Mouse (Mus musculus) cerebellum, adult 2 months (tissue): Measurements from ENCODE around the gene Fbxo9. TPM values are rescaled to one million over a fixed set of nuclear protein-coding genes. Genes with fewer than 3 reads are reported as not detected.

ENCODE experiments used
- DNase-seq, 2 experiments: peaks; one replicate each; pipeline ENCODE4 v3.0.0; 2021
- H3K27ac ChIP-seq: fragments of 200-500 bp; 2 replicates; pipeline ENCODE4 v1.5.1; 2012; ENCODE audit warnings: low read length, control low read depth, inconsistent platforms; ENCODE audit not compliant: insufficient read depth
- H3K27me3 ChIP-seq: fragments of 200-500 bp; 2 replicates; pipeline ENCODE4 v1.6.1; 2012; ENCODE audit warnings: inconsistent platforms, mild to moderate bottlenecking, low read length, moderate library complexity; ENCODE audit not compliant: control insufficient read depth, insufficient read depth
- H3K4me1 ChIP-seq: fragments of 200-500 bp; 2 replicates; pipeline ENCODE4 v1.6.1; 2011; ENCODE audit warnings: low read length; ENCODE audit not compliant: control insufficient read depth, insufficient read depth
- H3K4me3 ChIP-seq: fragments of 200-500 bp; replicated peaks from 2 replicates; pipeline ENCODE3; 2011; ENCODE audit warnings: mild to moderate bottlenecking, low read depth, low read length, control low read depth; ENCODE audit not compliant: insufficient read depth
- CTCF ChIP-seq: fragments of 200-500 bp; IDR thresholded peaks from 2 replicates; pipeline ENCODE4 v1.5.1; 2011; ENCODE audit warnings: low read depth, mild to moderate bottlenecking, control low read depth, low read length, moderate library complexity, borderline replicate concordance; ENCODE audit not compliant: insufficient read depth
- POLR2A ChIP-seq: fragments of 200-500 bp; IDR thresholded peaks from 2 replicates; pipeline ENCODE4 v1.6.1; 2011; ENCODE audit warnings: low read length, control low read depth, borderline replicate concordance; ENCODE audit not compliant: insufficient read depth
- WGBS: fragments of 180-500 bp; shearing (Covaris S2); methylation state at CpG from one replicate; pipeline ENCODE4 v1.1.7; 2018; 5-methylcytosine and 5-hydroxymethylcytosine counted together
- polyA plus RNA-seq: library from polyadenylated mRNA; depleted of rRNA; stranded (reverse); fragments of >200 nt; gene quantifications from 2 replicates; pipeline ENCODE4 v1.2.3, GENCODE M21; 2012

Fbxo9 gene
- polyA plus RNA-seq, 1 experiment: 224 TPM

GRCm38 (mm10) chr9:78138044-78138676, 29.3 kb upstream of the Fbxo9 start:
- TF ChIP-seq CTCF (no peak), POLR2A (no peak)
- 71% methylated on average over 9 of the region's 9 CpGs for WGBS
- Histone ChIP-seq H3K4me1 (no peaks in the 10 kb centered on the region), H3K27me3 (no peaks in the 10 kb centered on the region), H3K27ac (no peak overlapping the region), H3K4me3 (no peak overlapping the region)
- no peak for DNase-seq

DNA sequence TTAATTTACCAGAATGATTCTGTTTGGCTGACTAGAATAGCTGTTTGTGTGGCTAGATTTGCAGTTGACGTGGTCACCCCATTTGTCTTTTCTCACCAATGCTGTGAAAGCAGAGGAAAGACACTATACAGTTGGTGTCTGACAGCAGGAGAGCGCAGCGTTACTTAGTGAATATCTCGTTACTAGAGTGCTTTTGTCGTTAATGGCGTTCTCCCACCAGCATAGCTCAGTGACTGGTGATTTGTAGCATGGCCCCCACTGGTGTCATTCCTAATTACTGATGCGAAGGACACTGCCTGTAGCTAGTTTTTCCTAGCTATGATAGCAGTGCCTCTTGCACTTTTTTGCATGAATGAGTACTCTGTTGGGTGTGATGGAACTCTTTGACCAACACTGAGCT, 26.8 kb upstream of the Fbxo9 start:
- Histone ChIP-seq H3K4me1 (no peaks in the 10 kb centered on the region), H3K4me3 (no peak overlapping the region), H3K27ac (no peak overlapping the region), H3K27me3 (no peaks in the 10 kb centered on the region)
- TF ChIP-seq CTCF (no peak), POLR2A (no peak)
- no peak for DNase-seq
- 69% methylated on average over 7 of the region's 7 CpGs for WGBS

DNA sequence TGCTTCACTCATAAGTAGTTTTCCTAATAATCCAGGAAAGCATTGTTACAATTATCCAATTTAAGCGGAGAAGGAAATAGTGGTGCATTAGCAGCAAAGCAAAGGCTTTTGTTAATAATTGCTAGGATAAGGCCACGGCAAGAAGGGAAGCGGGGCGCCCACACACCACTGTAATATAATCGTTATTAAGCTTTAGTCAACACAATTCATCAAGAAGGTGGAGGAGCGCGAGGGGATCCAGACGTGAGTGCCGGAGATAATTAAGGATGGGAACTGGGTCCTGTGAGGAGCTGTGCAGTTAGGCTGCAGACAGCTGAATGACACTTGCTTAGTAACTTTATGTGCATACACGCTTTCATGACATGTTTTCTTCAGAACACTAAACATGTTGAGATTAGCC, 17.8 kb upstream of the Fbxo9 start:
- no peak for DNase-seq
- TF ChIP-seq CTCF: no peak
- Histone ChIP-seq H3K27me3 (no peaks in the 10 kb centered on the region), H3K4me3 (no peak overlapping the region), H3K4me1 (peaks cover 7% of the 10 kb centered on the region), H3K27ac (no peak overlapping the region)
- WGBS: 87% methylated on average over 10 of the region's 10 CpGs

GRCm38 (mm10) chr9:78126007-78126406, 17.1 kb upstream of the Fbxo9 start:
- Histone ChIP-seq H3K27ac (no peak overlapping the region), H3K4me3 (no peak overlapping the region), H3K27me3 (no peaks in the 10 kb centered on the region), H3K4me1 (peaks cover 7% of the 10 kb centered on the region)
- TF ChIP-seq POLR2A: no peak
- no peak for TF ChIP-seq CTCF
- no peak for DNase-seq
- WGBS: 64% methylated on average over 6 of the region's 6 CpGs

GRCm38 (mm10) chr9:78124297-78124696, 15.4 kb upstream of the Fbxo9 start:
- Histone ChIP-seq H3K4me3 (no peak overlapping the region), H3K4me1 (peaks cover 7% of the 10 kb centered on the region), H3K27ac (no peak overlapping the region), H3K27me3 (no peaks in the 10 kb centered on the region)
- TF ChIP-seq CTCF: no peak
- TF ChIP-seq POLR2A: no peak
- DNase-seq: no peak
- 48% methylated on average over 6 of the region's 6 CpGs for WGBS

GRCm38 (mm10) chr9:78122939-78123712, 14.3 kb upstream of the Fbxo9 start:
- TF ChIP-seq CTCF (no peak), POLR2A (no peak)
- WGBS: 88% methylated on average over 7 of the region's 7 CpGs
- no peaks in the 10 kb centered on the region for H3K27me3 ChIP-seq

DNA sequence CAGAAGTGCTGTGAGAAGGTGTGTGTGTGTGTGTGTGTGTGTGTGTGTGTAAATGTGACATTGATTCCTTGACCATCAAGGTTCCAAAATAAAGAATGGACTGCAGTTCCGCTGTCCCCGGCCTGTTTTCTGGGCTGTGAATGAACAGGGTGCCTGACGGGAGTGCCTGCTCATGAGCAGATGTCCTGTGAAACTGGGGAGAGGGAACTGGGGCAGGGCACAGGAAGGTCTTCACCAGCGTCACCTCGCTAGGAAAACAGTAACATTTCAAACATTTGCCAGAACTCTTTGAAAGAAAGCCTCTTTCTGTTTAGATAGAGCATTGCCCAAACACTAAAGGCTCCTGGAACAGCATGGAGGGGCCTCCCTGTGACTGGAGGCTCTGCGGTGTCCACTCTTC, 13.1 kb upstream of the Fbxo9 start:
- H3K4me1 ChIP-seq: peaks cover 7% of the 10 kb centered on the region; the same call in 1 of the 2 replicates
- no peak for TF ChIP-seq CTCF
- DNase-seq: no peak
- no peak overlapping the region for H3K27ac ChIP-seq
- WGBS: 77% methylated on average over 6 of the region's 6 CpGs
- H3K4me3 ChIP-seq: no peak overlapping the region
- H3K27me3 ChIP-seq: no peaks in the 10 kb centered on the region

More at GRCm38 (mm10) chr9:78122939-78123712, 14.3 kb upstream of the Fbxo9 start:
- Histone ChIP-seq H3K4me3 (no peak overlapping the region), H3K4me1 (peaks cover 7% of the 10 kb centered on the region), H3K27ac (no peak overlapping the region; the same call in 1 of the 2 replicates)
- no peak for DNase-seq

GRCm38 (mm10) chr9:78121358-78121757, 12.5 kb upstream of the Fbxo9 start:
- WGBS: 93% methylated on average over 8 of the region's 8 CpGs
- Histone ChIP-seq H3K4me3 (no peak overlapping the region), H3K4me1 (peaks cover 7% of the 10 kb centered on the region; the same call in 1 of the 2 replicates), H3K27me3 (no peaks in the 10 kb centered on the region), H3K27ac (no peak overlapping the region)
- TF ChIP-seq CTCF (no peak), POLR2A (no peak)
- no peak for DNase-seq
